Mouse (Mus musculus): ENCODE data around the gene Cenpi.

- no peak for TF ChIP-seq CTCF (IDR thresholded peaks at IDR 0.05; ENCODE audit: low read depth, low read length)
- no peak for TF ChIP-seq POLR2A (IDR thresholded peaks at IDR 0.05; ENCODE audit: borderline replicate concordance, low read depth, low read length)
These were observed 11.5 kb downstream of the Cenpi start for GRCm38 (mm10) chrX:134319153-134319932.

Data from bone marrow macrophage, adult 2 months (primary cell).